Mouse (Mus musculus): ENCODE results near the gene Egr4. TPM values are rescaled to one million over a fixed set of nuclear protein-coding genes. Genes with fewer than 3 reads are reported as not detected.

Gene Egr4
- polyA plus RNA-seq, 1 experiment = not detected

Other genes starting within 250 kb of the Egr4 start
- gene Sfxn5, start 180.2 kb downstream of the Egr4 start, polyA plus RNA-seq (2012; rRNA removed) = 1.2 and 1.3 TPM in 2 replicates
- 3.3 and 4.0 TPM in 2 replicates for gene Rab11fip5, start 139.0 kb downstream of the Egr4 start, polyA plus RNA-seq (2012; rRNA removed)
- not detected in 2 replicates for gene Noto, start 89.7 kb downstream of the Egr4 start, polyA plus RNA-seq (2012; rRNA removed)
- gene Smyd5, start 81.6 kb downstream of the Egr4 start, polyA plus RNA-seq (2012; rRNA removed) = 18.1 and 21.2 TPM in 2 replicates
- gene Cct7, start 62.1 kb downstream of the Egr4 start, polyA plus RNA-seq (2012; rRNA removed) = 117 and 123 TPM in 2 replicates
- gene Pradc1, start 61.6 kb downstream of the Egr4 start, polyA plus RNA-seq (2012; rRNA removed) = 23.4 and 25.5 TPM in 2 replicates
- 0.14 and 0.20 TPM in 2 replicates for gene Fbxo41, start 10.6 kb downstream of the Egr4 start, polyA plus RNA-seq (2012; rRNA removed)
- 0.43 and 0.69 TPM in 2 replicates for gene Alms1, start 73.9 kb upstream of the Egr4 start, polyA plus RNA-seq (2012; rRNA removed)
- 0.67 TPM in 1 of 2 replicates, not detected in the other for gene Nat8f7, start 199.6 kb upstream of the Egr4 start, polyA plus RNA-seq (2012; rRNA removed)